Mouse (Mus musculus) CD4-positive helper T cell, adult 2 months (primary cell): ENCODE results near the gene Apold1.

Experiments used
- DNase-seq: peaks from one replicate; pipeline ENCODE4 v3.0.0-alpha.2; 2012; ENCODE audit warnings: low read depth, missing footprints, low spot score

The Apold1 gene

GRCm38 (mm10) chr6:134972096-134972495, 9.4 kb upstream of the Apold1 start:
- DNase-seq: no peak

DNA sequence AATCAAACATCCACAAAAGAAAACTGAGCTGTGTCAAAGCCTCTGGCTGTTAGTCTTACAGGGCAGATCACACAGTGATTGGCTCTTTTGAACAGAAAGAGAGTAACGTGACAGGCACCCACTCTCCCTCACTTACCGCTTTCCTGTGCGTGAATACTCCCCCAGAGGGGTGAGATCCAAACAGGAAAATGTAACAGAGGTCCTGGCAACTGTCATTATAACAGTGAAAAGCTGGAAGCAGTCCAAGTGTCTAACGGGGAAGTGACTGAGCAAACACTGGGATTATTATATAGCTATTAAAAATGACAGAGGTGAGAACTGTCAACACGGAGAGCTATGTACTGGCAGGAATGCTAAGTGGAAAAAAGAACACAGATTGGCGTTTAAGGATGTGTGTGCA, 4.9 kb upstream of the Apold1 start:
- no peak for DNase-seq

DNA sequence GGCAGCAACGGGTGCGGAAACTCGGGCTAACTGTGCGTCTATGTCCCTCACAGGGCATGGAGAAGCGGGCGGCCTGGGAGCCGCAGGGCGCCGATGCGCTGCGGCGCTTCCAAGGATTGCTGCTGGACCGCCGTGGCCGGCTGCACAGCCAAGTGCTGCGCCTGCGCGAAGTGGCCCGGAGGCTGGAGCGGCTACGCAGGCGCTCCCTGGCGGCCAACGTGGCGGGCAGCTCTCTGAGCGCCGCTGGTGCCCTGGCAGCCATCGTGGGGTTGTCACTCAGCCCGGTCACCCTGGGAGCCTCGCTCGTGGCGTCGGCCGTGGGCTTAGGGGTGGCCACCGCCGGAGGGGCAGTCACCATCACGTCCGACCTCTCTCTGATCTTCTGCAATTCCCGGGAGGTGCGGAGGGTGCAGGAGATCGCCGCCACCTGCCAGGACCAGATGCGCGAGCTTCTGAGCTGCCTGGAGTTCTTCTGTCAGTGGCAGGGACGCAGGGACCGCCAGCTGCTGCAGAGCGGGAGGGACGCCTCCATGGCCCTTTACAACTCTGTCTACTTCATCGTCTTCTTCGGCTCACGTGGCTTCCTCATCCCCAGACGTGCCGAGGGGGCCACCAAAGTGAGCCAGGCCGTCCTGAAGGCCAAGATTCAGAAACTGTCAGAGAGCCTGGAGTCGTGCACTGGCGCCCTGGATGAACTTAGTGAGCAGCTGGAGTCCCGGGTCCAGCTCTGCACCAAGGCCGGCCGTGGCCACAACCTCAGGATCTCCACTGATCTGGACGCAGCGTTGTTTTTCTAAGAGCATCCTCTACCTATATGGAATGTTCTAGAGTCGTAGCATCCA, 2.2 kb downstream of the Apold1 start:
- peak; percentile 79 for DNase-seq

DNA sequence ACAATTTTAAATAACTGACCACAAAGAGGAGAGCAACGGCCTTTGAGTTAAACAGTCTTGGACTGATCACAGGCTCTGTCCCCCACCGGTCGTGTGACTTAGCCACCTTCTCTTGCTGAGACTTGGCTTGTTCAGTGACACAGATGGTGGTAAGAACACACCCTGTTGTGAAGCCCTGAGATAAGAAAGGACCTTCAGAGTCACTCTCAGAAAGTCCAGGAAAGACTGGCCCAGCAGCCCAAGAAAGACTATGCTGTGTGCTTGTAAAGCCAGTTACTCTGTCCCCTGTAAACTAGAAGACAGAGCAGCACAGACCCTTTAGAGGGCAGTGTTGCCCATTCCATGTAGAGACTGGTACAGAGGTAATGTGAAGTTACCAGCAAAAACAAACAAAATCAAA, 3.2 kb downstream of the Apold1 start:
- no peak for DNase-seq

DNA sequence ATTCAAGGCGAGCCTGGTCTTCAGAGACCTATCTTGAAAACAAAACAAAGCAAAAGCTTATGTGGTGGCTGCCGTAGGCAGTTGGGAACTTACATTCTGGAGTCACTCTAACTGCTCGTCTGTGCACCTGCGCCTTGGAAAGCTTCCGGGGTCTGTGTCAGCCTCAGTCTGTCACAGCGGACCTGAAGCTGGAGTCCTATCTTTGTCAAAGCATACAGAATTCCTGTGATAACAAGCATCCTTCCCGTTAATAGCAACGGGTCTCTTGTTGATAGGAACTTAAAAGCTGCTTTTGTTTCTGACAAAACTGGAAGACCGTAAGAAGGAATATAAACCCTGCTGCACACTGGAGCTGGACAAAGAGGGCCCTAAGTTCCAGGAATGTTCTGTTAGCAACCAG, 6.9 kb downstream of the Apold1 start:
- no peak for DNase-seq

- DNase-seq: no peak
These were observed 9.2 kb downstream of the Apold1 start for GRCm38 (mm10) chr6:134990674-134991073.

GRCm38 (mm10) chr6:134994031-134994651, 12.6 kb downstream of the Apold1 start:
- no peak for DNase-seq

GRCm38 (mm10) chr6:134994985-134995384, 13.5 kb downstream of the Apold1 start:
- no peak for DNase-seq

DNA sequence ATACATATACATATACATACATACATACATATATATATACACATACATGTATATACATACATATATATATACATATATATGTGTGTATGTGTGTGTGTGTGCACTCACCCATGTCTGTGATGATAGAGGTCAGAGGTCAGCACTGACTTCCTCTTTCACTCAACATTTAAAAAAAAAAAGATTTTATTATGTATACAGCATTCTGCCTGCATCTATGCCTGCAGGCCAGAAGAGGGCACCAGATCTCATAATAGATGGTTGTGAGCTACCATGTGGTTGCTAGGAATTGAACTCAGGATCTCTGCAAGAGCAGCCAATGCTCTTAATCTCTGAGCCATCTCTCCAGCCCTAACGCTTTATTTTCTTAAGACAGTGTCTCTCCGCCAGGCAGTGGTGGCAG, 15.4 kb downstream of the Apold1 start:
- DNase-seq: peak; percentile 32

DNA sequence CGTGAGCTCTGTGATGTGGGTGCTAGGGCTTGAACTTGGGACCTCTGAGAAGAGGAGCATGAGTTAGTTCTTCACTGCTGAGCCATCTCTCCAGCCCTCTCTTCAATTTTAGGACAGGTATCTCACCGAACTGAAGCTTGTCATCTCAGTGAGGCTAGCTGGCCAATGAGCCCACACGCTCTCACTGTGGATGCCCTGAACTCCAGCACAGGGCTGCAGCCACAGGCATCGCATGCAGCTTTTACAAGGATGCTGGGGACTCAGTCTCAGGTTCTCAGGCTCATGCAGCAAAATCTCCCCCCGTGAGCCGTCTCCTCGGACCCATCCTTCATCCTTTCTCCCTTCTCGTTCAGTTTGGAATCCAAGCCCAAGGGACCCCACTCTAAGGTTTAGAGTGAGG, 16.6 kb downstream of the Apold1 start:
- no peak for DNase-seq

- no peak for DNase-seq
These were observed 17.3 kb downstream of the Apold1 start for GRCm38 (mm10) chr6:134998781-134999180.

- DNase-seq: no peak
These were observed 18.8 kb downstream of the Apold1 start for GRCm38 (mm10) chr6:135000272-135000671.

- no peak for DNase-seq
These were observed 20.5 kb downstream of the Apold1 start for GRCm38 (mm10) chr6:135001991-135002390.

GRCm38 (mm10) chr6:135006372-135006771, 24.9 kb downstream of the Apold1 start:
- no peak for DNase-seq

DNA sequence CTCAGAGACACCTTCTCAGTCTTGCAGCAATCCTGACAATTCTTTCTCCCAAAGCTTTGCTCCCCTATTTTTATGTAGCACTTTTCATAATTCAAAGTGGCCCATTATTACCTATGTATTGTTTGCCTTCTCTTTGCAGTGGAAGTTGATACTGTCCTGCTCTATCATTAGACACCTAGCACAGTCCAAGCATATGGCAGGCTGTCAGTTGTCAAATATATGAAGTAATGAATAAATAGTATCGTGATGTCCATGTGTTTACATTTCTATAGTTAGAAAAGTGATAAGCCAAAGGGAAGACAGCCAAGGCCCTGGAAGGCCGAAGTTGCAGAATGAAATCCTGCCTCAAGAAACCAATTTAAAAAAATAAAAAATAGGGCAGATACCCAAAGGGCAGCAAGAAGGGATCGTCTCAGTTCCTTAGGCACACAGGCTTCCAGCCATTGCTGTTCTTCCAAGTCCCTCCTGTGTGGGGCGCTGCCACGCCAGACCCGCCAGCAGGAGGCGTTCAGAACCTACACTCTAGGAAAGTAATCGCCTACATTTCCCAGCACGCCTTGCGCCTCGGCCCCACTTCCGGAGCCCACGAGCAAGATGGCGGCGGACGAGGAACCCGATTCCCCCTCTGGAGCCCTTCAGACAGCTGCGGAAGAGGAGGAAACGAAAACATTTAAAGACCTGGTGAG, 29.7 kb downstream of the Apold1 start, which contains the start of gene Ddx47:
Gene Ddx47 (plus strand): TSS at position 565 of the 686 bp plus-strand sequence.
- DNase-seq: peak; percentile 94

- no peak for DNase-seq
These were observed 30.2 kb downstream of the Apold1 start for GRCm38 (mm10) chr6:135011734-135012116.

DNA sequence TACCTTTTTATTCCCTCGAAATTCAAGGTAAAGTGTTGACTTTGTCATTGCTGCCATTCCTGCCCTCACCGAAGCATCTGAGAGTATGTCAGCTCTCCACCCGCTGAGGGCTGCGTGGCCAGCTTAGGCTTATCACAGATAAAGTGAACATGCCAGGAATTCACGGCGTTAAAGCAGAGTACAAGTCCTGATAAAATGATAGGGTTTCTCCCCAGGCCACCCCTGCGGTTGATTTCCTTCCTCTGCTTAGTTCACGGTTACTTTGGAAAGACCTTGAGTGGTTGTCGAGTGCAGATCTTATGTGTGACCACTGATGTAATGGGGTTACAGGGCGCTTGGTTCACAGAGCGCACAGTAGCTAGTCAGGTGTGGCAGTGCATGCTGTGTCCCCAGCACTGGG, 35.7 kb downstream of the Apold1 start:
- DNase-seq: no peak

DNA sequence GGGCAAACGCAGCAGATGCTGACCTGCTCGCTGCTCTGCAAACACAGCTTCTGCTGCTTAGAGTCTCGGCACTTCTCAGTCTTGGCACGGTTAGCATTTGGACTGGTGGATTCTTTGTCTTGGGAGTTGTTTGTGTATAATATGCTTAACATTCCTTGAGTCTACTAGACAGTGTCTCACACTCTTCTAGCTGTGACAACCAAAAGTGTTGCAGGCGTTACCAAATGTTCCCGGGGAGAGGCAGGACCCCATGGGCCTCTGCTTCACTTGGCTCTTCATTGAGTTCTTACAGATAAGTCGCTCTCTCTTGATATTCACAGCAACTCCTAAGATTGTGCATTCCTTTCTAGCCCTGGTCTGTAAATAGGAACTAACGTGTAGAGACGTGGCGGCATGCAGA, 38.0 kb downstream of the Apold1 start:
- no peak for DNase-seq

- no peak for DNase-seq
These were observed 40.1 kb downstream of the Apold1 start for GRCm38 (mm10) chr6:135021633-135022032.

DNA sequence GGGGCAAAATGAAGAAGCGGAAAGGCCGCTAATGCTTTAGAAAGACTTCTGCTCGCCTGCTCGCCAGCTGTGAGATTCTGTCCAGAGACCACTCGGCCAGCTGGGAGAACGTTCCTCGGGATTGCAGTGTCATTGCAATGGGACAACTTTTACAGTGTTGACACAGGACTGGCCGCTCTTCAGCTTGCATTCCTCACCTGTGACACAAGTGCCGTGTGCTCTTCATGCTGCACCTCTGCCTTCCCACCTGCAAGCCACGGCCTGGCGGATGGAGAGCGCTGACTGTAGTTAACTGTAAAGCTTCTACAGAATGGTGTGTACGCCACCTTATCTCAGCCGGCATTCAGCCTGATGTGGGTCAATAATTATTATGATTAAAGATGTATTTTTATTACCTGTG, 41.9 kb downstream of the Apold1 start:
- no peak for DNase-seq

- DNase-seq: no peak
These were observed 43.4 kb downstream of the Apold1 start for GRCm38 (mm10) chr6:135024781-135025420.

DNA sequence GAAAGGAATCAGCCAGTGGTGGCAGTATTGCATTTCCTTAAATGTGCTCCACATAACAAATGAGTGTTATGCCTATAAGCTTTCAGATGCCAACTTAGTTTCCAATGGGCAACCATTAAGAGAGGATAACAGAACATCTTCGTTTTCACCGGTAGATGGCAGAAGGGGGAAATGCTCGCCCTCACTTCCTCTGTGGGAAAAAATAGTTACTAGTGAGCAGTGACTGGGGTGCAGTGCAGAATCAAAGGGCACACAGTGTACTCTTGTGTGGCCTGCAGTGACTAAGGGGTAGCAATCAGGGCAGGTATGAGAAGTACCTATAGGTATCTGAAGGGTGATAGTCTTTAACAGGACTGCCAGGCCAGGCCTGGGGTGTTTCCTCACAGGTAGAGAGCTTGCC, 44.7 kb downstream of the Apold1 start:
- DNase-seq: peak; percentile 30
